Mouse (Mus musculus): ENCODE measurements at regions not wholly inside any gene's neighbourhood (a gene's known extent, or its start where the extent isn't known, plus 50 kb on each side); places are given as distances from the start of the nearest gene placed in this dataset.

- no peak for ATAC-seq (replicated peaks; ENCODE audit: low FRiP score, low TSS enrichment, poor library complexity, severe bottlenecking)
These were observed 171.5 kb upstream of the Kif2a start for GRCm38 (mm10) chr13:107193426-107193825.

DNA sequence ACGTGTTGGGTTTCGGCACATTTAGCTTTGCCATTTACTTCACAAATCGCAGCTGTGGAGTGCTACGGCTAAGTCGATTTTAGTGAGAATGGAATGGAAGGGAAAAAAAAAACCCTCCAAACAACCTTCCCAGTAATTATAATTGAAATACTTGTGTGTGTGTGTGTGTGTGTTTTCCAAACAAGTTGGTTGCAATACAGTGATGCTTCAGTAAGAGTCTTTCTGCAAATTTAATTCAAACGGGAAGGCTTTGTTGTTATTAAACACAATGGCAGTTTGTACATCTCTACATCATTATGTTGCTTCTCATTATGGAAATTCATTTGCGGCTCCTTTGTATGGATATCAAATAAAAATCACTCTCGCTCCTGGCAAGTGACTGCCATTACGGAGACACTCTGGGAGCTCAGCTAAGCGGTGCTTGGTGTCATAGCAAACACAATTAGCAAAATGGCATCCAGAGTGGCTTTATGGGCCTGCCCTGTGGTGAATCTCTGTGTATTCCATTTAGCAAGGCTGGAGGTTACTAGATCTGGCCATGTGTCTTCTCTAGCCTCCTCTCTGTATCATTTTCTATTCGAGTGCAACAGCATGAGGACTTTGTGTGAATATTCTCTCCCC lies 165.4 kb upstream of the Kif2a start:
- no peak for ATAC-seq (replicated peaks; ENCODE audit: low FRiP score, low TSS enrichment, poor library complexity, severe bottlenecking)

GRCm38 (mm10) chr13:107182544-107182943 lies 160.6 kb upstream of the Kif2a start:
- ATAC-seq (replicated peaks; ENCODE audit: low FRiP score, low TSS enrichment, poor library complexity, severe bottlenecking) = peak; percentile 83

DNA sequence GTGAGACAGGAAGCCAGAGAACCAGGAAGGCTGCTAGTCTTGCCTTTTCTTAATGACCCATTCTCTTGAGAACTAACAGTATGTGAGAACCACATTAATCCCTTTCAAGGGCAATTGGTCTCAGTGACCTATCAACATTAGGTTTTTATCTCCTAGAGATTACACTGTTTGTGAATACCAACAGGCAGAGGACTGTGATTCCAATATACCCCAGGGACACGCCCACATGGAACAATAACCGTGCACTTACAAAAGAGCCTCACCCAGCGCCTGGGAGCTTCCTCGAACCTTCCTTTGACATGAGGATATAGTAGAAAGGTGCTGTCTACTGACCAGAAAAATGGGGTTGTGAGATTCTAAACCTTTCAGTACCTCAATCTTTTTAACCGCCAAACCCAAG lies 157.6 kb upstream of the Kif2a start:
- no peak for ATAC-seq (replicated peaks; ENCODE audit: low FRiP score, low TSS enrichment, poor library complexity, severe bottlenecking)

DNA sequence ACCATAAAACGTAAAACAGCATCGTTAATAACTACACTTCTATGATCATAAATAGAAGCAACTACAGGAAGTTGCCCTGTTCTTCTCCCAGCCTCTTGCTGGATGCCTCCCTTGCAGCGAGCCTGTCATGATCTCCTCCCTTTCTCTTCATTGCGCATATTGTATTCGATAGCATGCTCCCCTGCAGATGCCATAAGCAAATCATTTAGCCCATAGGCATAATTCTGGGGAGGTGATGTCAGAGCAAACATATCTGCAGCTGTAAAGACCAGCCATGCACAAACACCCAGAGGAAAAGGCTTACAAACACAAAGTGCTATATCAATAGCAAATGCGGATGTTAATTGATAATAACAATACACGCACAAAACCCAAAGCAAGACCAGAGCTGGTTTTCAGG lies 155.7 kb upstream of the Kif2a start:
- no peak for ATAC-seq (replicated peaks; ENCODE audit: low FRiP score, low TSS enrichment, poor library complexity, severe bottlenecking)

DNA sequence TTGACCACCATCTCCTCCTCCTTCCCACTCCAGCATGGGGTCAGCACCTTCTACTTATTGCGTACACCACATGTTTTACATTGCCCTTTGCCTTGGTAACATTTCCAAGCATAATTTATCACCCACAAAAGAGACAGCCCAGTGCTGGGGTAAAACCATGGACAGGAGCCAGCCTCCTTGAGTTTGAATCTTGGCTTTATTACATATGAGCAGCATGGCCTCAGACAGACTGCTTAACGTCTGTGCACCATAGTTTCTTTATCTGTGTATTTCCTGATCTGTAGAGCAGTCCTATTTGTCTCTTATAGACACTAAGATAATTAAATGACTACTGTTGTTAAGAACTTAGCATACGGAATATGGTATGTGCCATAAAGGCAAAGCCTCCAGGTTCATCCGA lies 154.0 kb upstream of the Kif2a start:
- no peak for ATAC-seq (replicated peaks; ENCODE audit: low FRiP score, low TSS enrichment, poor library complexity, severe bottlenecking)

DNA sequence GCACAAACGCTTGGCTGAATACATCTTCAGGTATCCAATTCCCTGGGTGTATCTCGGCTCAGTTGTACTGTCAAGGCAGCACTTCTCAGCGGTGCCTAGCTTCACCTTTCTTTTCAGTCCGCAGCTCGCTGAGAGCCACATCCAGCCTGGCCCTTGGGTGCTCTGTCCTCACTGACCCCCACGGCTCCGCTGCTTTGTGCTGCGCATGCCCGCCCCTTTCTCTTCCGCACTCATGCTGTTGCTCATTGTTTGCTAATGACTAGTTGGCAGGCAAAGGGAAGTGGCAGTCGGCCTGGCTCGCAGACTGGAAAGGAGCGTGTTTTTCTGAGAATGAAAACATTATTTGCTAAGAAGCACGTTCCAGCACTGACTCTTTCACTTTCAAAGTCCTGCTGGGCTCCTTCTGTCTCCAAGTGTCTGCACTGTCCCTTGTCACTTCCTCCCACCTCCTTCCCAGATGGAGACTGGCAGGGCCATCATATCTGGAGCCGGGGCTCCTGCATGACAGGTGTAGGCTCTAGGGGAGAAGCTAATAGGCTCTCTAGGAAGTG lies 146.7 kb upstream of the Kif2a start:
- ATAC-seq (replicated peaks; ENCODE audit: low FRiP score, low TSS enrichment, poor library complexity, severe bottlenecking) = peak; percentile 57

- 0 out of 2 replicates have a peak, but pooled peaks have one; percentile 32 for ATAC-seq (replicated peaks; ENCODE audit: low FRiP score, low TSS enrichment, poor library complexity, severe bottlenecking)
These were observed 146.1 kb upstream of the Kif2a start for GRCm38 (mm10) chr13:107167856-107168598.

DNA sequence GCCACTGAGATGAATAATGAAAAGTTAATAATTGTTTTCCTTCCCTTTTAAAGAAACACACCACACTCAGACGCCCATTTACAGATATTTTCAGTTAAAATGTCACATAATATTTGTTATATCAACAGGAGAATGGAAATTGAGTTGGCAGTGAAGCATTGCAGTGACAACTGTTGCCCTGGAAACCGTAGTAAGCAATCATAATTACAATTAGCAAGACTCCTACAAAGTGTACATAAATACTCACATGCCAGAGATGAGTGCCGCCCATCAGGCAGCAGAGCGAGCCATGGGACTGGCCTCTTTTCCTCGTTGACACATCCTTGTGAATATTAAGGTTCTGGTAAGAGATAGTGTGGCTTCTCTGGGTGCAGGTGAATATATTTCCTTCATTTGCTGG lies 129.6 kb upstream of the Kif2a start:
- ATAC-seq (replicated peaks; ENCODE audit: low FRiP score, low TSS enrichment, poor library complexity, severe bottlenecking) = no peak

DNA sequence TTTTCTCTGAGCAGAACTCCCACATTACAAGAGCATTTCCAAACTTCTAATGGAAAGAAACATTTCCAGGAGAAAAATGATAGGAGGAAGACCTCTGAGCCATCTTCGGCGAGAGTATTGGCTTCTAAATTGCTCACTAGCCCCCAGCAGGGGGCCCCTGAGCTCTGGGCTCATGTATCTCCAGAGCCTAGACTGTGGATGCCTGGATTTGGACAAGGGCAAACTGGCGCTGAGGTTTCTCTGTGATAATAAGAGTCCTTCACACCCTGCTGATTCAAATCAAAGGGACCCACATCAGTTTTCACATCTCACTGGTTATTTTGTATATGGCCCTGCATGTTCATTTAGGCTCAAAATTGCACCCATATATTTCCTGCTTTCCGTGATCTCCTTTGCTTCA lies 119.3 kb upstream of the Kif2a start:
- no peak for ATAC-seq (replicated peaks; ENCODE audit: low FRiP score, low TSS enrichment, poor library complexity, severe bottlenecking)

DNA sequence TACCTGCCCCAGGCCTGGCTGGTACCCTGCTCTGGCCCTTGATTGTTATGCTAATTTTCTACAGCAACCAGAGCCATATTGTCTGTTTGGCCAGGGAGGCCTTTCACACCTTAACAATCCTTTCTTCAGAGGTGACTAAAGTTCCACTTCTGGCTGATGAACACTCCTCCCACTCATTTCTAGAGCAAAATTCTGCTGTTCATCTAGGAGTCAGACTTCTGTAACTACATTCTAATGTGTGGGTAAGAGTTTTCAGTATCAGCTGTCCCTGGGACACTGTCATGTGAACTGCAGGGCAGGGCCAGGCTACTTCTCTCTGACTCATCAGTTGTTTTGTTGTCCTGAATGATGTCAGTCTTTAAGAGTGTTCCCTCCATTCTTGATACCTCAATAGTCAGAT lies 112.2 kb upstream of the Kif2a start:
- no peak for ATAC-seq (replicated peaks; ENCODE audit: low FRiP score, low TSS enrichment, poor library complexity, severe bottlenecking)

- ATAC-seq (replicated peaks; ENCODE audit: low FRiP score, low TSS enrichment, poor library complexity, severe bottlenecking) = no peak
These were observed 104.7 kb upstream of the Kif2a start for GRCm38 (mm10) chr13:107126636-107127035.

DNA sequence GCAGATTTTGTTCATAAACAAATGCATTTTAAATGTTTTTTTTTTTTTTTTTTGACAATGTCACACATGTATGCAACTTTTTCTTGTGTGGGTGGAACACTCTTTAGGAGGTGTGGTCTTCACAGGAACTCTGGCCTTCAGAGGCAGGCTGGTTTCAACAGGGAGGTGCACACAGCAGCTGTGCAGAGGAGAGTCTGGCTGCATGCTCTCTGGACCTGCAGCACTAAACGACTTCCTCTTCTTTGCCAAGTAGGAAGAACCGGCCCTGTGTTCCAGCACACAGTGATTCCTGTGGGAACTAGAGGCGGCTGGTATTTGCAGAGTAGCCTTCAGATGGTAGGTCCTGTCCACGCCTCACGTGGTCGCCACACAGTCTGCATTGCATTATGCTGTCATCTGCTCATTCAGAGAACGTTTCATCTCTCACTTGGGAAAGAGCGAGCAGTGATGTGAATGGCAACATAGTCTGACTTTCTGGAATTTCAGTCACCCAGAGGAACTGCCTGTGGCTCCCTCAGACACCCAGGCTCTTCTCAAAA lies 102.3 kb upstream of the Kif2a start:
- ATAC-seq (replicated peaks; ENCODE audit: low FRiP score, low TSS enrichment, poor library complexity, severe bottlenecking) = no peak

GRCm38 (mm10) chr13:107113949-107114690 lies 92.2 kb upstream of the Kif2a start:
- peak; percentile 87 for ATAC-seq (replicated peaks; ENCODE audit: low FRiP score, low TSS enrichment, poor library complexity, severe bottlenecking)

GRCm38 (mm10) chr13:107108045-107108444 lies 86.1 kb upstream of the Kif2a start:
- no peak for ATAC-seq (replicated peaks; ENCODE audit: low FRiP score, low TSS enrichment, poor library complexity, severe bottlenecking)

GRCm38 (mm10) chr13:107107572-107107971 lies 85.6 kb upstream of the Kif2a start:
- no peak for ATAC-seq (replicated peaks; ENCODE audit: low FRiP score, low TSS enrichment, poor library complexity, severe bottlenecking)

- ATAC-seq (replicated peaks; ENCODE audit: low FRiP score, low TSS enrichment, poor library complexity, severe bottlenecking) = no peak
These were observed 83.6 kb upstream of the Kif2a start for GRCm38 (mm10) chr13:107105510-107105909.

DNA sequence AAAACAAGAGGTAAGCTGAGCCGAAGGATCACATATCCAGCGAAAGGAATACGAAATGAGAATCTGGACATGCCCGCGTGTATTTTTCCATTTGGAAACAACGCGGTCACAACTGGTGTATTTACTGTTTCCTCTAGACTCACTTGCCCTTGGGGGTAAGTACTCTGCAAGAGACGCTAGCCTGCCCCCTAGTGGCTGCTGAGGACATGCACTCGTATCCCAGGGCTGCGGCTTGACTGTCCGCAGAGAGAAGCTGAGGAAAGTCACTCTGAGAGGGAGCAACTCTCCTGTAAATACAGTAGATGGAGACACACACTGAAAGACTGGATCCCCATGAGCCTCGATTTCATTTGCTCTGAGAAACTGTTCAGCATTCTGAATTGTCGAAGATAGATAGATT lies 79.7 kb upstream of the Kif2a start:
- ATAC-seq (replicated peaks; ENCODE audit: low FRiP score, low TSS enrichment, poor library complexity, severe bottlenecking) = peak; percentile 71

- ATAC-seq (replicated peaks; ENCODE audit: low FRiP score, low TSS enrichment, poor library complexity, severe bottlenecking) = peak; percentile 89
These were observed 79.0 kb upstream of the Kif2a start for GRCm38 (mm10) chr13:107100852-107101325.

GRCm38 (mm10) chr13:107100116-107100515 lies 78.2 kb upstream of the Kif2a start:
- no peak for ATAC-seq (replicated peaks; ENCODE audit: low FRiP score, low TSS enrichment, poor library complexity, severe bottlenecking)
